Mouse (Mus musculus) right cerebral cortex, adult 2 months (tissue): ENCODE data around the gene Cd2ap.
A peak's percentile ranks its signal among the peaks of the same experiment; 100 is the strongest.

Experiments used
- DNase-seq, 2 experiments: peaks; one replicate each; pipeline ENCODE4 v3.0.0; 2021 to 2022; ENCODE audit warnings: low spot score in 2 of 2

Cd2ap gene

DNA sequence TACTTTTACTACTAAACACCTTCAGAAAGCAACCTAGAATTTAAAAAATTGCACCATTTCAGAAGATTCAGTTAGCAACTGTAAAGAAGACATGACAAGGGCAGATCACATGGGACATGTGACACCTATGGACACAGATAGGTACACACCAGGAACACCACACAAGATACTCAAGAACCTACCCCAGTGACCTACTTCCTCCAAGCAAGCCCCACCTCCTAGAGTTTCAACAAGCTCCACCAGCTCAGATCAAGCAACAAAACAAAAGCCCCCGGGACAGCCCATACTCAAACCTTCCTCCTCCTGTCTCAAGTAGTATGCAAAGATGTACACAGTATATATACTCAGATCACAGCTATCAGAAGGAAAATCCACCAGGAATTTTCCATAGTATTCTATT, 16.1 kb downstream of the Cd2ap start:
- no peak for DNase-seq

- no peak for DNase-seq
Measured at GRCm38 (mm10) chr17:42857506-42857905, 19.0 kb downstream of the Cd2ap start.

- DNase-seq = no peak
Measured at GRCm38 (mm10) chr17:42847108-42847507, 29.4 kb downstream of the Cd2ap start.

- DNase-seq = no peak
Measured at GRCm38 (mm10) chr17:42837193-42837592, 39.3 kb downstream of the Cd2ap start.

GRCm38 (mm10) chr17:42822787-42823186, 53.7 kb downstream of the Cd2ap start:
- DNase-seq = peak; percentile 26 to 43

DNA sequence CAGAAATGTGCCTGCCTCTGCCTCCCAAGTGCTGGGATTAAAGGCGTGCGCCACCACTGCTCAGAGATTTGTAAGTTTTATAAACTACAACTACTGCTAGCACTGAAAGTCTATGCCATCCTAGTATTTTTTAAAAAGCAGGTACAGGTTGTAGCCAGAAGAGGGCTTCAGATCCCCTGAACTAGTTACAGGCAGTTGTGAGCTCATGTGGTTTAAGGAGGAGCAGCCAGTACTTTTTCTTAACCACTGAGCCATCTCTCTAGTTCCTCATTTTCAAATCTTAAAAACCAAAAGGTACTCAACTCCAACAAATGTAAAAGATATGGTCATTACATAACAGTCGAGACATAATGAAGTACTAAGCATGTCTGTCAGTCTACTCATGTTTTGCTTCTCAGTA, 61.1 kb downstream of the Cd2ap start:
- no peak for DNase-seq

DNA sequence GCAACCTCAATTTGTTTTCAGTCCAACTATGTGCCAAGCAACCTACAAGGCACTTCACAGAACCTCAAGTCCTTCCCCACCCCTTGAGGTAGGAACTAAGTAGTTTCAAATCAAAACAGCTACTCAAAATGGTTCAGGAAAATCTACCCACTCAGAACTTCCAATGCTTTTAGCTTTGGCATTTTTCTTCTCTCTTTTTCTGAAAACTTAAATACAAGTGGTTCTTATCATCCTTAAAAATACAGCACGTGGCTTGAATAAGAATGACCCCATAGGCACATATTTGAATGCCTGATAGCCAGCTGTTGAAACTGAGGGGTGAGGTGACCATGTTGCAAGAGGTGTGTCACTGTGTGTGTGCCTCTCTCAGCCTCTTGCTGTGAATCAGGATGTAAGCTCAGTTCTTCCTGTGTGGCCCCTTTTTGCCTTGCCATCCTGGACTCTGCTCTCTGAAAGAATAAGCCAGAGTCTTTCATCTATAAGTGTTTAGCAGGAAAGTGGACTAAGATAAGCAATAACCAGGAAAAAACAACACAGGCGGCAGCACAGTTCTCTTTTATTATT, 84.0 kb downstream of the Cd2ap start:
- no peak for DNase-seq

DNA sequence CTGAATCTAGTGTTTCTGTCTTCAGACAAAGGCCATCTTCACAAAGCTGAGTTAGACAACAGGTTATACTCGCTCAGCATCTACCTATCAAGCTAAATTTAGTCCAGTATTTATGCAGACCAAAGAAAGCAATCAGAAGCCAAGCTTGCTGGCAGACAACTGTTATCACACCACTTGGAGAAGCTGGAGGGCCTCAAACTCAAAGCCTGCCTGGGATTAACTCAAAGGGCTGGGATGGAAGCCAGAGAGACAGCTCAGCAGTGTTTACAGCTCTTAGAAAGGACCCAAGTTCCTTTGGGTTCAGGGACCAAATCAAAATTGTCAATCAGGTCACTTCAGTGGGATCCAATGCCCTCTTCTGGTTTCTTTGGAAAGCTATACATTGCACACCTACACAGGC, 85.7 kb downstream of the Cd2ap start:
- no peak for DNase-seq

DNA sequence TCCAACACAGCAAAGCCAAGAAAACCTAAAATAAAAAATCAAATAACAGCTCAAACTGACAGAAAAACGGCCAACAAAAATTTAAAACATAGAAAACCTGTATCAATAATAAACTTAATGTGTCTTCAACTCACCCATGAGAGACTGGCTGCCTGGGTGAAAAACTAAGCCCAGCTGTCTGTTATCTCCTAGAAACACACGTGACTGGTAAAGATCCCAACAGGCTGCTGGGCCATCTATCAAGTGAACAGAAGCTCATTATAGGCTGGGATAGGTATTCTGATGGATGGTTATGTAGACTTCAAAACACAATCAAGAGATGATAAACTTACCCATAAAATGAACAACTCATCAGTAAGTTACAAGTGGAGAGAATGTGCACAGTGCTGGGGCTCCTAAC, 86.7 kb downstream of the Cd2ap start:
- DNase-seq = no peak

- no peak for DNase-seq
Measured at GRCm38 (mm10) chr17:42788686-42789453, 87.6 kb downstream of the Cd2ap start.

GRCm38 (mm10) chr17:42782156-42782757, 94.2 kb downstream of the Cd2ap start:
- peak; percentile 84 to 86 for DNase-seq

GRCm38 (mm10) chr17:42753791-42754190, 122.7 kb downstream of the Cd2ap start:
- no peak for DNase-seq

DNA sequence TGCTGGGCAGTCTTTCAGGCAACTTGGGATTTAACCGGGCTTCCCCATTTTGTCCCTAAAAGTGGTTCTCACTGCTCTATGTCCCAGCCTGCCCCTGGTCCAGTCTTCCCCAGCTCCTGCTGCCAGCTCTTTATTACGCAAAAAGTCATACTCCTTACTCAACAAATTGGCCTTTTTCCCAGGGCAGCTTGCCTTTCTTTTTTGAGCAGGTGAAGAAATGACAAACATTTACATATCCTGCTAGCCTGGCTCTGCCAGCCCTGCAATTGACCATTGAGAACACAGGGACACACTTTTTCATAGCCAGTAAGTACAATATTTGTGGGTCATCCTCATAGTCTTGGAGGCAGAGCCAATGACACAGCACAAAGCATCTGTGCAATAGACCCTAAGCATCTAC, 124.3 kb downstream of the Cd2ap start:
- no peak for DNase-seq

GRCm38 (mm10) chr17:42745657-42746420, 130.6 kb downstream of the Cd2ap start:
- DNase-seq = no peak
